Mouse (Mus musculus) adrenal gland, adult 10 weeks (tissue): ENCODE results near the gene Gm17469. TPM values are rescaled to one million over a fixed set of nuclear protein-coding genes. Genes with fewer than 3 reads are reported as not detected.

ENCODE experiments used
- polyA plus RNA-seq: library from polyadenylated mRNA; stranded (reverse); fragments of 350-450 nt; fragmentation: Illumina TruSeq; extraction: RNeasy Lipid Tissue Mini Kit (QIAGEN cat#74804); gene quantifications from one replicate; pipeline ENCODE4 v1.2.3, GENCODE M21; 2014; ENCODE audit warnings: low read depth, low replicate concordance

The Gm17469 gene
- polyA plus RNA-seq = not detected

GRCm38 (mm10) chrX:124629593-124629992, at the start of gene Gm17469:
Gene Gm17469 (plus strand): TSS chrX:124629893.

Other genes with a start within 250 kb of the Gm17469 start
- gene Gm17584, start 129.3 kb upstream of the Gm17469 start, polyA plus RNA-seq = not detected